In genomic region chr7:141060426-141061242, GRCm38 (mm10) we compare ENCODE assay signal across 9 mouse cellular contexts. TPM values are rescaled to one million over a fixed set of nuclear protein-coding genes. Genes with fewer than 3 reads are reported as not detected.
DNase-seq lines count a peak whose midpoint lies in the region; ATAC-seq and TF ChIP-seq lines count a peak whose summit lies in the region.
"Had no signal": no experiment of that assay in that cellular context is flagged by ENCODE, and none has a peak within 500 bp of the region (broad histone marks: within the 10 kb centered on the region; RNA-seq: fewer than 3 reads in every experiment).

TSS of gene B4galnt4 (plus strand) at chr7:141061104.

- no peaks in the 10 kb centered on the region for H3K9me3 ChIP-seq in intestine, postnatal 0 days (ENCODE audit: control insufficient read depth)
- H3K9me3 ChIP-seq: G1E had no signal

- TF ChIP-seq POLR2A in thymus, adult 2 months (IDR thresholded peaks at IDR 0.05; ENCODE audit: control insufficient read depth, extremely low read depth, insufficient read depth, low read length, poor library complexity), result no peak
- no peak; the same call in 1 of the 2 replicates for TF ChIP-seq POLR2A in small intestine, adult 2 months (IDR thresholded peaks at IDR 0.05; ENCODE audit: low read depth, low read length)

- peak within 1 kb of the TSS; percentile 3 for H3K4me3 ChIP-seq in thymus, adult 2 months (ENCODE audit: control insufficient read depth, insufficient read depth, low read length)
- peak within 1 kb of the TSS; percentile 52 for H3K4me3 ChIP-seq in intestine, postnatal 0 days (ENCODE audit: low read depth, low read length)
- H3K4me3 ChIP-seq in small intestine, adult 2 months (ENCODE audit: low read depth, low read length), result peak within 1 kb of the TSS; percentile 77

- DNase-seq in thymus, adult 2 months, result peak; percentile 30
- no peak for DNase-seq in thymus, adult 18-20 months
- DNase-seq in embryo, embryonic 11.5 days (ENCODE audit: low read depth, low spot score), result peak; percentile 77
- peak; percentile 52 to 55 for DNase-seq in heart, adult 18-20 months
- peak; percentile 92 for DNase-seq in left cerebral cortex, postnatal 4 days
- peak; percentile 90 for DNase-seq in mesoderm, embryonic 11.5 days (ENCODE audit: low read depth, low spot score)

- WGBS in thymus, adult 2 months, result 3% methylated on average over 72 of the region's 72 CpGs
- under 1% methylated on average over 71 of the region's 72 CpGs for WGBS in intestine, postnatal 0 days
- 2% methylated on average over 65 of the region's 72 CpGs for WGBS in small intestine, adult 2 months

- no peak within 1 kb of the TSS for H3K27ac ChIP-seq in thymus, adult 2 months (ENCODE audit: control insufficient read depth, insufficient read depth, low read length)
- H3K27ac ChIP-seq in intestine, postnatal 0 days (ENCODE audit: low read depth, low read length), result no peak within 1 kb of the TSS; the same call in 1 of the 2 replicates
- peak within 1 kb of the TSS; percentile 57 for H3K27ac ChIP-seq in small intestine, adult 2 months (ENCODE audit: insufficient read depth, low read depth, low read length)

- peak; percentile 63 for ATAC-seq in intestine, postnatal 0 days

- intact Hi-C loops in left cerebral cortex, postnatal 4 days (cut with DNase I), result loop anchor here (10.0 kb wide), 1 partner anchor 114 kb away; the partner anchor contains the start of gene Rnh1

- H3K4me1 ChIP-seq in thymus, adult 2 months (replicated peaks; ENCODE audit: control insufficient read depth, insufficient read depth, low read length), result peaks cover 22% of the 10 kb centered on the region
- H3K4me1 ChIP-seq in intestine, postnatal 0 days (replicated peaks; ENCODE audit: control insufficient read depth, insufficient read depth, low read length), result peaks cover 6% of the 10 kb centered on the region; the same call in 1 of the 2 replicates
- peaks cover 31% of the 10 kb centered on the region for H3K4me1 ChIP-seq in small intestine, adult 2 months (ENCODE audit: control insufficient read depth, insufficient read depth, insufficient read length, low read length)

- peaks cover 6% of the 10 kb centered on the region; the same call in 1 of the 2 replicates for H3K27me3 ChIP-seq in thymus, adult 2 months (ENCODE audit: control insufficient read depth, insufficient read depth, low read length)
- H3K27me3 ChIP-seq in intestine, postnatal 0 days (replicated peaks; ENCODE audit: control insufficient read depth, insufficient read depth, low read length), result peaks cover 8% of the 10 kb centered on the region; the same call in 1 of the 2 replicates
- H3K27me3 ChIP-seq in small intestine, adult 2 months (ENCODE audit: control insufficient read depth, insufficient read depth, low read length), result no peaks in the 10 kb centered on the region

- no peak for TF ChIP-seq CTCF in thymus, adult 2 months (IDR thresholded peaks at IDR 0.05; ENCODE audit: borderline replicate concordance, control insufficient read depth, extremely low read depth, insufficient read depth, low read length, poor library complexity)
- no peak for TF ChIP-seq CTCF in intestine, postnatal 0 days (IDR thresholded peaks at IDR 0.05; ENCODE audit: low read depth)
- no peak for TF ChIP-seq CTCF in small intestine, adult 2 months (IDR thresholded peaks at IDR 0.05; ENCODE audit: extremely low read depth, insufficient read length, insufficient replicate concordance, low read depth, low read length)

- peak within 1 kb of the TSS; percentile 55 for H3K9ac ChIP-seq in intestine, postnatal 0 days (ENCODE audit: low read depth, low read length)

- no peaks in the 10 kb centered on the region for H3K36me3 ChIP-seq in thymus, adult 2 months (ENCODE audit: control insufficient read depth, insufficient read depth, low read length)
- H3K36me3 ChIP-seq in intestine, postnatal 0 days (ENCODE audit: control insufficient read depth, insufficient read depth), result 0 out of 2 replicates have a peak, but pooled peaks cover 4% of the 10 kb centered on the region
- no peaks in the 10 kb centered on the region for H3K36me3 ChIP-seq in small intestine, adult 2 months (ENCODE audit: control insufficient read depth, insufficient read depth, low read length)
- H3K36me3 ChIP-seq: G1E had no signal

- H3K4me2 ChIP-seq in intestine, postnatal 0 days (replicated peaks; ENCODE audit: low read depth), result peak within 1 kb of the TSS; percentile 97

RNA-seq across cellular contexts. Expression of gene B4galnt4, which starts in this region (rescaled TPM):
- 1.4 and 1.6 TPM in 2 replicates for polyA plus RNA-seq in thymus, adult 2 months (2012; rRNA removed)
- total RNA-seq in heart, adult 18-20 months (2021), result not detected
- 1.9 and 2.9 TPM in 2 replicates for polyA plus RNA-seq in intestine, postnatal 0 days (2015; fragmentation: Nextera tagmentation; extraction: Ambion mirVana)
- total RNA-seq in left cerebral cortex, postnatal 4 days (2021), result 100 to 1,000 TPM; 132 to 150 TPM
- polyA plus RNA-seq in small intestine, adult 2 months (2012; rRNA removed), result 5.4 and 15.8 TPM in 2 replicates
- total RNA-seq: G1E had no signal
- polyA plus RNA-seq: G1E had no signal

Comparison
In these comparisons a context has a peak if more than half of its experiments do, and no peak if none do; other contexts are left out.
1. RNA of gene B4galnt4 (total RNA-seq): 132 to 150 TPM in left cerebral cortex, postnatal 4 days; not detected in heart, adult 18-20 months; every median in the first group is over 100 times any median in the second.
2. DNase-seq: peak in thymus, adult 2 months (single experiment), embryo, embryonic 11.5 days (single experiment), left cerebral cortex, postnatal 4 days (single experiment) and mesoderm, embryonic 11.5 days (single experiment); none in thymus, adult 18-20 months (0 of 2).
3. Peak in DNase-seq in heart, adult 18-20 months; RNA of the gene not detected or under 1 TPM.
4. H3K4me3 ChIP-seq: peak in every context shown above with its lines; median percentile 77 in small intestine, adult 2 months; 52 in intestine, postnatal 0 days; 3 in thymus, adult 2 months.